Mouse (Mus musculus) small intestine, adult 2 months (tissue): Measurements from ENCODE around the gene Atraid.

Experiments
- CTCF ChIP-seq: fragments of 200-500 bp; IDR thresholded peaks from 2 replicates; pipeline ENCODE4 v1.5.1; 2012; ENCODE audit warnings: low read depth, mild to moderate bottlenecking, control low read depth, inconsistent platforms, low read length, moderate library complexity, mixed read lengths; ENCODE audit not compliant: insufficient replicate concordance, insufficient read length; ENCODE audit errors: extremely low read depth
- POLR2A ChIP-seq: fragments of 200-500 bp; IDR thresholded peaks from 2 replicates; pipeline ENCODE4 v1.6.1; 2012; ENCODE audit warnings: low read depth, mild to moderate bottlenecking, control low read depth, inconsistent platforms, low read length, moderate library complexity

GRCm38 (mm10) chr5:31071059-31071458 lies 22.9 kb downstream of the Atraid start:
- TF ChIP-seq CTCF (no peak), POLR2A (no peak)
